Comparison of ENCODE assay signal across 25 mouse cellular contexts in genomic region chr5:25519820-25520219, GRCm38 (mm10). TPM values are rescaled to one million over a fixed set of nuclear protein-coding genes. Genes with fewer than 3 reads are reported as not detected.
DNase-seq lines count a peak whose midpoint lies in the region; ATAC-seq lines count a peak whose summit lies in the region.
"Had no signal": no experiment of that assay in that cellular context is flagged by ENCODE, and none has a peak within 500 bp of the region (broad histone marks: within the 10 kb centered on the region; RNA-seq: fewer than 3 reads in every experiment).

No protein-coding gene starts in this region.

- intact Hi-C loops in gastrocnemius, postnatal 14 days (cut with DNase I; ENCODE audit: low total_unique reads), result no loop called here

- H3K36me3 ChIP-seq in midbrain, embryonic 15.5 days (replicated peaks), result no peaks in the 10 kb centered on the region
- H3K36me3 ChIP-seq: embryonic facial prominence, embryonic 12.5 days; kidney, embryonic 15.5 days; limb, embryonic 10.5 days; neural tube, embryonic 13.5 days had no signal

- no peaks in the 10 kb centered on the region for H3K4me1 ChIP-seq in midbrain, embryonic 15.5 days
- H3K4me1 ChIP-seq: embryonic facial prominence, embryonic 12.5 days; kidney, embryonic 15.5 days; limb, embryonic 10.5 days; neural tube, embryonic 13.5 days had no signal

- no peaks in the 10 kb centered on the region for H3K27me3 ChIP-seq in midbrain, embryonic 15.5 days (replicated peaks)
- H3K27me3 ChIP-seq: embryonic facial prominence, embryonic 12.5 days; kidney, embryonic 15.5 days; neural tube, embryonic 13.5 days had no signal

- H3K9me3 ChIP-seq in midbrain, embryonic 15.5 days, result no peaks in the 10 kb centered on the region
- H3K9me3 ChIP-seq: embryonic facial prominence, embryonic 12.5 days; kidney, embryonic 15.5 days; limb, embryonic 10.5 days; neural tube, embryonic 13.5 days had no signal

- peak; percentile 74 for DNase-seq in gastrocnemius, adult 18-20 months (ENCODE audit: low spot score)
- no peak for DNase-seq in gastrocnemius, postnatal 4 days (ENCODE audit: low spot score in 2 of 2)
- peak; percentile 45 for DNase-seq in cerebellum, adult 9-11 months
- DNase-seq in gastrocnemius, postnatal 14 days, result peak; percentile 33
- DNase-seq in kidney, adult 8-10 months, result no peak
- no peak for DNase-seq in testis, postnatal 14 days (ENCODE audit: low spot score)
- DNase-seq: forebrain, postnatal 0 days; heart, postnatal 4 days; layer of hippocampus, postnatal 36 days; lung, embryonic 14.5 days; lung, postnatal 4 days; right cerebral cortex, postnatal 14 days; thymus, postnatal 4 days had no signal

- no peak overlapping the region for H3K4me3 ChIP-seq in midbrain, embryonic 15.5 days
- H3K4me3 ChIP-seq: embryonic facial prominence, embryonic 12.5 days; kidney, embryonic 15.5 days; limb, embryonic 10.5 days; neural tube, embryonic 13.5 days had no signal

- H3K4me2 ChIP-seq in midbrain, embryonic 15.5 days, result no peak overlapping the region
- H3K4me2 ChIP-seq: embryonic facial prominence, embryonic 12.5 days; kidney, embryonic 15.5 days; liver, embryonic 11.5 days; lung, embryonic 14.5 days; midbrain, embryonic 11.5 days; neural tube, embryonic 13.5 days had no signal

- H3K27ac ChIP-seq in midbrain, embryonic 15.5 days, result no peak overlapping the region
- H3K27ac ChIP-seq: embryonic facial prominence, embryonic 12.5 days; kidney, embryonic 15.5 days; limb, embryonic 10.5 days; neural tube, embryonic 13.5 days had no signal

- no peak overlapping the region for H3K9ac ChIP-seq in midbrain, embryonic 15.5 days
- H3K9ac ChIP-seq: embryonic facial prominence, embryonic 12.5 days; forebrain, postnatal 0 days; kidney, embryonic 15.5 days; lung, embryonic 14.5 days; neural tube, embryonic 13.5 days had no signal

- ATAC-seq in midbrain, embryonic 15.5 days (replicated peaks), result no peak
- ATAC-seq: forebrain, postnatal 0 days; hindbrain, embryonic 16.5 days had no signal

- 67% methylated on average over 3 of the region's 3 CpGs for WGBS in midbrain, embryonic 15.5 days

RNA-seq across cellular contexts. Expression of gene Cct8l1, which starts 4.0 kb away (rescaled TPM):
- total RNA-seq in gastrocnemius, adult 18-20 months (2021), result under 1 TPM in 1 of 2 experiments, not detected in 1; 0.16 TPM
- total RNA-seq in gastrocnemius, postnatal 4 days (2021), result not detected
- not detected for total RNA-seq in gastrocnemius, postnatal 14 days (2021)
- polyA plus RNA-seq in midbrain, embryonic 15.5 days (2015; fragmentation: Nextera tagmentation; extraction: Ambion mirVana), result not detected in 2 replicates
- total RNA-seq: forebrain, postnatal 0 days; granulocyte monocyte progenitor cell, adult 5-6 weeks; heart, postnatal 4 days had no signal
- polyA plus RNA-seq: C2C12; embryonic facial prominence, embryonic 12.5 days; forebrain, postnatal 0 days; heart, embryonic 14.5 days; kidney, embryonic 15.5 days; large intestine, adult 2 months; limb, embryonic 10.5 days; liver, embryonic 11.5 days; lung, embryonic 14.5 days; midbrain, embryonic 11.5 days had no signal

RNA-seq across cellular contexts. Expression of gene Kmt2c, which starts 21.2 kb away (rescaled TPM):
- 10 to 100 TPM; 31.0 to 37.1 TPM for total RNA-seq in gastrocnemius, adult 18-20 months (2021)
- total RNA-seq in gastrocnemius, postnatal 4 days (2021), result 10 to 100 TPM; 50.8 to 50.9 TPM
- 10 to 100 TPM; 24.9 to 27.6 TPM for total RNA-seq in gastrocnemius, postnatal 14 days (2021)
- 20.4 and 20.8 TPM in 2 replicates for polyA plus RNA-seq in midbrain, embryonic 15.5 days (2015; fragmentation: Nextera tagmentation; extraction: Ambion mirVana)

Comparison
In these comparisons a context has a peak if more than half of its experiments do, and no peak if none do; other contexts are left out.
1. DNase-seq: peak in gastrocnemius, adult 18-20 months (single experiment), cerebellum, adult 9-11 months (single experiment) and gastrocnemius, postnatal 14 days (single experiment); none in gastrocnemius, postnatal 4 days (0 of 2), kidney, adult 8-10 months (0 of 2) and testis, postnatal 14 days (single experiment).